Mouse (Mus musculus): ENCODE measurements around the gene Bicra. TPM values are rescaled to one million over a fixed set of nuclear protein-coding genes. Genes with fewer than 3 reads are reported as not detected.

The Bicra gene
- polyA plus RNA-seq, 1 experiment: 6.6 TPM

- H3K79me2 ChIP-seq (ENCODE audit: control insufficient read depth, insufficient read depth): peaks cover 25% of the 10 kb centered on the region
- H3ac ChIP-seq (ENCODE audit: control insufficient read depth, insufficient read length): no peak overlapping the region
- H3K36me3 ChIP-seq (ENCODE audit: control insufficient read depth, insufficient read depth): peaks cover 7% of the 10 kb centered on the region
- no peak for TF ChIP-seq E2F4 (IDR thresholded peaks at IDR 0.05; ENCODE audit: insufficient read depth)
- TF ChIP-seq REST (IDR thresholded peaks at IDR 0.05; ENCODE audit: insufficient read depth, insufficient read length): no peak
- no peaks in the 10 kb centered on the region for H3K27me3 ChIP-seq (ENCODE audit: control insufficient read depth, insufficient read depth, insufficient read length)
- no peak overlapping the region for H3K4me2 ChIP-seq (ENCODE audit: low read depth)
- H3K4me3 ChIP-seq: no peak overlapping the region
These were observed 78.0 kb downstream of the Bicra start for GRCm38 (mm10) chr7:15969674-15970073.

GRCm38 (mm10) chr7:15968322-15968721 lies 79.4 kb downstream of the Bicra start:
- no peaks in the 10 kb centered on the region for H3K36me3 ChIP-seq (ENCODE audit: control insufficient read depth, insufficient read depth)
- H3ac ChIP-seq (ENCODE audit: control insufficient read depth, insufficient read length): no peak overlapping the region
- H3K27me3 ChIP-seq (ENCODE audit: control insufficient read depth, insufficient read depth, insufficient read length): no peaks in the 10 kb centered on the region
- H3K4me3 ChIP-seq: no peak overlapping the region
- TF ChIP-seq SRF (IDR thresholded peaks at IDR 0.05; ENCODE audit: control insufficient read depth, insufficient read length, low read depth) (no peak), MAX (IDR thresholded peaks at IDR 0.05; ENCODE audit: low read depth) (no peak), POLR2AphosphoS2 (IDR thresholded peaks at IDR 0.05; ENCODE audit: insufficient read length, low read depth) (peak; percentile 38), MYOD1 (IDR thresholded peaks at IDR 0.05; ENCODE audit: control insufficient read depth in 1 of 3, insufficient read length in 2 of 3, low read depth in 2 of 3) (no peak), TCF12 (IDR thresholded peaks at IDR 0.05; ENCODE audit: insufficient read depth, poor library complexity, severe bottlenecking) (no peak), USF1 (IDR thresholded peaks at IDR 0.05; ENCODE audit: low read depth) (no peak), MYOG (IDR thresholded peaks at IDR 0.05; ENCODE audit: control insufficient read depth in 1 of 3, insufficient read depth in 1 of 3, insufficient read length in 2 of 3, low read depth in 2 of 3) (no peak)
- peaks cover 35% of the 10 kb centered on the region for H3K79me2 ChIP-seq (ENCODE audit: control insufficient read depth, insufficient read depth)
- no peak overlapping the region for H3K4me2 ChIP-seq (ENCODE audit: low read depth)

- peaks cover 35% of the 10 kb centered on the region for H3K79me2 ChIP-seq (ENCODE audit: control insufficient read depth, insufficient read depth)
- H3K27me3 ChIP-seq (ENCODE audit: control insufficient read depth, insufficient read depth, insufficient read length): no peaks in the 10 kb centered on the region
- TF ChIP-seq USF1 (IDR thresholded peaks at IDR 0.05; ENCODE audit: low read depth) (no peak), POLR2AphosphoS2 (IDR thresholded peaks at IDR 0.05; ENCODE audit: insufficient read length, low read depth) (peak; percentile 97), E2F4 (IDR thresholded peaks at IDR 0.05; ENCODE audit: insufficient read depth) (no peak), TCF3 (IDR thresholded peaks at IDR 0.05; ENCODE audit: insufficient read length, low read depth) (no peak), REST (IDR thresholded peaks at IDR 0.05; ENCODE audit: insufficient read depth, insufficient read length) (no peak), MYOG (IDR thresholded peaks at IDR 0.05; ENCODE audit: control insufficient read depth in 1 of 3, insufficient read depth in 1 of 3, insufficient read length in 2 of 3, low read depth in 2 of 3) (peak in 1 of 3 experiments; percentile 40), POLR2A (IDR thresholded peaks at IDR 0.05; ENCODE audit: insufficient read length, low read depth) (peak; percentile 90), MYOD1 (IDR thresholded peaks at IDR 0.05; ENCODE audit: control insufficient read depth in 1 of 3, insufficient read length in 2 of 3, low read depth in 2 of 3) (no peak)
- no peaks in the 10 kb centered on the region for H3K36me3 ChIP-seq (ENCODE audit: control insufficient read depth, insufficient read depth)
- H3ac ChIP-seq (ENCODE audit: control insufficient read depth, insufficient read length): peak within 1 kb of the TSS; percentile 20
- H3K4me2 ChIP-seq (ENCODE audit: low read depth): peak within 1 kb of the TSS; percentile 62
- peak within 1 kb of the TSS; percentile 46 for H3K4me3 ChIP-seq
These were observed 80.4 kb downstream of the Bicra start, which contains the start of gene Ehd2 for GRCm38 (mm10) chr7:15967312-15967711. Gene Ehd2, minus strand, starts transcription at chr7:15967567.

- H3K36me3 ChIP-seq (ENCODE audit: control insufficient read depth, insufficient read depth): no peaks in the 10 kb centered on the region
- H3ac ChIP-seq (ENCODE audit: control insufficient read depth, insufficient read length): peak overlapping the region; percentile 20
- peak overlapping the region; percentile 46 for H3K4me3 ChIP-seq
- H3K4me2 ChIP-seq (ENCODE audit: low read depth): peak overlapping the region; percentile 62
- TF ChIP-seq USF1 (IDR thresholded peaks at IDR 0.05; ENCODE audit: low read depth): no peak
- no peak for TF ChIP-seq MAX (IDR thresholded peaks at IDR 0.05; ENCODE audit: low read depth)
- no peak for TF ChIP-seq TCF12 (IDR thresholded peaks at IDR 0.05; ENCODE audit: insufficient read depth, poor library complexity, severe bottlenecking)
- TF ChIP-seq MYOD1 (IDR thresholded peaks at IDR 0.05; ENCODE audit: control insufficient read depth in 1 of 3, insufficient read length in 2 of 3, low read depth in 2 of 3): no peak
- TF ChIP-seq SRF (IDR thresholded peaks at IDR 0.05; ENCODE audit: control insufficient read depth, insufficient read length, low read depth): no peak
- TF ChIP-seq TCF3 (IDR thresholded peaks at IDR 0.05; ENCODE audit: insufficient read length, low read depth): no peak
- TF ChIP-seq POLR2A (IDR thresholded peaks at IDR 0.05; ENCODE audit: insufficient read length, low read depth): no peak
- TF ChIP-seq CEBPB (IDR thresholded peaks at IDR 0.05; ENCODE audit: insufficient read depth, poor library complexity, severe bottlenecking): no peak
- no peak for TF ChIP-seq MYOG (IDR thresholded peaks at IDR 0.05; ENCODE audit: control insufficient read depth in 1 of 3, insufficient read depth in 1 of 3, insufficient read length in 2 of 3, low read depth in 2 of 3)
- TF ChIP-seq REST (IDR thresholded peaks at IDR 0.05; ENCODE audit: insufficient read depth, insufficient read length): no peak
- TF ChIP-seq E2F4 (IDR thresholded peaks at IDR 0.05; ENCODE audit: insufficient read depth): no peak
- TF ChIP-seq POLR2AphosphoS2 (IDR thresholded peaks at IDR 0.05; ENCODE audit: insufficient read length, low read depth): no peak
- no peaks in the 10 kb centered on the region for H3K27me3 ChIP-seq (ENCODE audit: control insufficient read depth, insufficient read depth, insufficient read length)
- H3K79me2 ChIP-seq (ENCODE audit: control insufficient read depth, insufficient read depth): peaks cover 35% of the 10 kb centered on the region
These were observed 81.2 kb downstream of the Bicra start for GRCm38 (mm10) chr7:15966489-15966888.

- H3ac ChIP-seq (ENCODE audit: control insufficient read depth, insufficient read length): no peak overlapping the region
- peak overlapping the region; percentile 76 for H3K4me2 ChIP-seq (ENCODE audit: low read depth)
- no peak for TF ChIP-seq TCF12 (IDR thresholded peaks at IDR 0.05; ENCODE audit: insufficient read depth, poor library complexity, severe bottlenecking)
- TF ChIP-seq TCF3 (IDR thresholded peaks at IDR 0.05; ENCODE audit: insufficient read length, low read depth): no peak
- no peak for TF ChIP-seq POLR2A (IDR thresholded peaks at IDR 0.05; ENCODE audit: insufficient read length, low read depth)
- TF ChIP-seq MYOG (IDR thresholded peaks at IDR 0.05; ENCODE audit: control insufficient read depth in 1 of 3, insufficient read depth in 1 of 3, insufficient read length in 2 of 3, low read depth in 2 of 3): no peak
- no peak for TF ChIP-seq CEBPB (IDR thresholded peaks at IDR 0.05; ENCODE audit: insufficient read depth, poor library complexity, severe bottlenecking)
- no peak for TF ChIP-seq USF1 (IDR thresholded peaks at IDR 0.05; ENCODE audit: low read depth)
- TF ChIP-seq POLR2AphosphoS2 (IDR thresholded peaks at IDR 0.05; ENCODE audit: insufficient read length, low read depth): no peak
- no peak for TF ChIP-seq MYOD1 (IDR thresholded peaks at IDR 0.05; ENCODE audit: control insufficient read depth in 1 of 3, insufficient read length in 2 of 3, low read depth in 2 of 3)
- peaks cover 42% of the 10 kb centered on the region for H3K79me2 ChIP-seq (ENCODE audit: control insufficient read depth, insufficient read depth)
- peak overlapping the region; percentile 46 for H3K4me3 ChIP-seq
- H3K36me3 ChIP-seq (ENCODE audit: control insufficient read depth, insufficient read depth): peaks cover 10% of the 10 kb centered on the region
- H3K27me3 ChIP-seq (ENCODE audit: control insufficient read depth, insufficient read depth, insufficient read length): no peaks in the 10 kb centered on the region
These were observed 83.7 kb downstream of the Bicra start for GRCm38 (mm10) chr7:15963798-15964652.

Data from myocyte (in vitro differentiated cells).